Mouse (Mus musculus) cerebellum, adult 11-12 months (tissue): ENCODE measurements around the gene Top2a.

Experiments
- DNase-seq: peaks from one replicate; pipeline ENCODE4 v3.0.0; 2022

Gene Top2a

GRCm38 (mm10) chr11:98962421-98963095 is 61.4 kb downstream of the Top2a start:
- DNase-seq, result peak; percentile 37

DNA sequence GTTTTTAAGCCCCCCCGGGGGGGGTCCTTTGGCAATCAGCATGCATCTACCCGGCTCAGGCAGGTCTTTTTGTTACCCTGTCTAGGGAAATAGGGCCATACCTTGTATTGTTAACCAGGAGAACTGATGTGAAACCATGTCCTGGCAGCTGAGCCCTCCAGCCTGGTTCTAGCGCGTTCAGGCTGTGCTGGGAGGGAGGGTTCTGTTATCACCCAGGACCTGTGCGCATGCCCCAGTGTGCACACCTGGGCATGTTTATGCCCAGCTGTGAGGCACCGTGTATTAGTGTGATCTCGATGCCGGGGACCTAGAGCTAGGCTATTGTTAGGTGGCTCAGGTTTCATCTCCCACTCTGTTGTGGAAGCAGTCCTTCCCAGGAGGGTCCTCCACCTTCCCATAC is 62.2 kb downstream of the Top2a start:
- peak; percentile 27 for DNase-seq

GRCm38 (mm10) chr11:98961051-98961592 is 62.9 kb downstream of the Top2a start:
- peak; percentile 58 for DNase-seq

DNA sequence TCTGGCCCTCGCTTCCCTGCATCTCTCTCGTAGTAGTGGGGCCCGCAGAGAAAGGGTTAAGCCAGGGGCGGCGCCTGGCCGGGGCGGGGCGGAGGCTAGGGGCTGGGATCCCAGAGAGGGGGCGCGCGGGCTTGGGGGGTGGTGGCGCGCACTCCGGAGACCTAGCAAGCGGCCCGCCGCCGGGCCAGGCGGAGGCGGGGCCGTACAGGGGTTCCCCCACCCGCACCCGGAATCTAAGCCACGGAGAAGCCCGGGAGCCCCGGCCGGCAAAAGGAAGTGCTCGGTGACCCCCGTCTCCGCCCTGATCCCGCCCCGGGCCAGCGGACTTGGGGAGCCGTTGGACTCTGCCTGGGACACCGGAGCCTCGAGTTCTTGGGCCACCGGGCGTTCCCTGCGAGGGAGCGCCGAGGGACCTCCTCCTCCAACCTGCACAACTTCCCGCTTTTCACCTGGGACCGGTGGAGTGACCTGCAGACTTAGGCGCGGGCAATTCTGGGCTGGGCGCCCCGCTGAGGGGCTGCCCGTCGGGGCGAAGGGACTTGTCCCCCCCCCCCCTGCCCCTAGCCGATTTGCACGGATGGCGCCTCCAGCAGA is 63.6 kb downstream of the Top2a start:
- no peak for DNase-seq

- DNase-seq, result peak; percentile 63
These were observed 64.3 kb downstream of the Top2a start for GRCm38 (mm10) chr11:98959437-98960312.

GRCm38 (mm10) chr11:98956340-98956739 is 67.6 kb downstream of the Top2a start:
- no peak for DNase-seq

- peak; percentile 56 for DNase-seq
These were observed 68.2 kb downstream of the Top2a start for GRCm38 (mm10) chr11:98955707-98956235.

DNA sequence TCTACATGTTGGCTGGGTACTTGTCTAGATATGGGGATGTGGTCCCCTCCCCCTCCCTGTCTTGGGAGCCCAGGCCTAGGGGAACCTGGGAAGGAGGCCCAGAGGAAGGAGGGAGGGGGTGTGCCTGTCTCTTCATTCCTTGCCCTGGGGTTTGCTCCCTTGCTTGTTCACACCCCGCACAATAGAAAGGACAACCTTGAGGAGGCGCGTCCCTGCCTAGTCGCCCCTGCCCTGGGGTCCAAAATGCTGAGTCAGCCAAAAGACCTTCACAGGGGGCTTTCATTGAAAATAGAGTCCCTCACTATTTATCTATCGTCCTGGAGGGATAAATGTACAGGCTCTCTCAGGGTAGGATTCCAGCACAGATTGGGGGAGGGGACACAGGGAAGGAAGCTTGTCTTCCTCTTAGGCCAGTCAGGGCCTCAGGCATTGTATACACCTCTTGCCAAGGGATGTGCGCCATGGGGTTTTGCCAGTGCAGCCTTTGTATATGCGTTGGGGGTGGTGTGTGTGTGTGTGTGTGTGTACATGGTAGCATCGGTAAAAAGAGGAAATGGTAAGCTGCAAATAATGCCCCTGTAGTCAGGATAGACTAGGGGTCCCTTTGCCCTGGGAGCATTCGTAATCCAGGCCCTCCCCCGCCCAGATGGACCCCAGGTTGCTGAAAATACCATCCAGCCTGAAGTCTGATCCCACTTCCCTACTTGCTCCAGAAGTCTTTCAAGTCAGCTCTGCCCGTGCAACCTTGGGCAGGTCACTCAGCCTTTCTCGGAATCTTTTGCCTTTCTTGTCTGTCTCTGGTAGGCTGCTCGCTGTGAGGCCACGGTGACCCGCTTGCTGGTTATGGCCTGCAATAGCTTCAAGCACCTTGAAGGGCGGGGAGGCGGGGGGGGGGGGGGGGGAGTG is 68.9 kb downstream of the Top2a start:
- DNase-seq, result no peak

- no peak for DNase-seq
These were observed 69.6 kb downstream of the Top2a start for GRCm38 (mm10) chr11:98954373-98954772.

DNA sequence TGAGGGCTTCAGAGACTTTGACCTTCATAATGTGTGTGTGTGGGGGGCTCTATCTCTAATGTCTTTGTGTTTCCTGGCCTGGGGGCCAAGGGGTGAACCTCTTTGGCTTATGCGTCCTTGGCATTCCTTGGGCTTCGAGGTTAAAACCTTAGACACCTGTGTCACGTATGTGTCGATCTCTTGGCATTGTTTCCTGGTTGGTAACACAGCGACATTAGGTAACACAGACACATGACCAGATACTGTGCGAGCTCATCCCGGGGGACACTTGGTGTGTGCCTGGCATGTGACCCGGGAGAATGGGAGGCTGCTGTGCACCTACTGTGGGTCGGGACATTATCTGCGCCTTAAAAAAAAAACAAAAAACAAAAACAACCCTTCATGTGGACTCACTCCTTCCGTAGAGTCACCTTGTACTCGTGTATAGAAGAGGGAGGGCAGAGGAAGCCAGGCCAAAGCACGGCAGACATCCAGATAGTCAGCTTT is 70.1 kb downstream of the Top2a start:
- no peak for DNase-seq

DNA sequence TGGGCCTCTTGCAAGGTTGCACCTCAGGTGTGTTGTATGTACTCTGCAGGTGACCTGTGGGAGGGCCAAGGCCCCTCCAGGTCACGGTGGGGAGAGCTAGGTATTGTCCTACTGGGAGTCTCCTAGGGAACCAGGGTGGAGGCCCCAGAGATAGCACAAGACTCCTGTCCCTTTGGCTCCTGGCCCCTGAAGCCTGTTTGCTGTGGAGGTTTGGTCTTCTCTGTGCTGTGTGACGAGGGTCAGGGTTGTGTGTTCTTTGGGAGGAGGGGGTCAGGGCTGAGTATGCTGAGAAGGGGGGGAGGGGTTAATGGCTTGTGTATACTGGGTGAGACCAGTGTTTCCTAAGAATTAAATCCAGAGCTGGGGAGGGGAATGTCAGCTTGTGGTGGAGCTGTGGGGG is 70.6 kb downstream of the Top2a start:
- no peak for DNase-seq

DNA sequence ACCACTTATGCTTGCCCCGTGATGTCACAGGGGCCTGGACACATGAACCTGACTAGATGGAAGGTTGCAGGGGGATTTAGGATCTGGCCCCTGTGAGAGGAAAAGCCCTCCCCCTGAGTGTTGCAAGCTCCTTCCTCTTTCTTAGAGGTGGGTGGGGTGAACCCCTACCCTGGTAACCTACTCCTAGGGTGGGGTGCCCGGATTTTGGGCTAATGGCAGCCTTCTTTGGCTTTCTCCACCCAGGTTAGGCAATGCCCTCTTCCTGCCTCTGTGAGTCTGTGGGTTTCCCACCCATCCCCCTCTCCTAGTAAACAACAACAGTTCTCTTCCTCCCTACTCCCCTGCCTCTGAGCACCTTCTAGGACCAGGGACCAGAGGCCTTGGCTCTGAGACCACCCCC is 71.3 kb downstream of the Top2a start:
- DNase-seq, result no peak

GRCm38 (mm10) chr11:98952111-98952510 is 71.9 kb downstream of the Top2a start:
- DNase-seq, result no peak

- DNase-seq, result peak; percentile 88
These were observed 72.7 kb downstream of the Top2a start for GRCm38 (mm10) chr11:98951026-98951906.

GRCm38 (mm10) chr11:98950484-98950883 is 73.5 kb downstream of the Top2a start:
- DNase-seq, result no peak

DNA sequence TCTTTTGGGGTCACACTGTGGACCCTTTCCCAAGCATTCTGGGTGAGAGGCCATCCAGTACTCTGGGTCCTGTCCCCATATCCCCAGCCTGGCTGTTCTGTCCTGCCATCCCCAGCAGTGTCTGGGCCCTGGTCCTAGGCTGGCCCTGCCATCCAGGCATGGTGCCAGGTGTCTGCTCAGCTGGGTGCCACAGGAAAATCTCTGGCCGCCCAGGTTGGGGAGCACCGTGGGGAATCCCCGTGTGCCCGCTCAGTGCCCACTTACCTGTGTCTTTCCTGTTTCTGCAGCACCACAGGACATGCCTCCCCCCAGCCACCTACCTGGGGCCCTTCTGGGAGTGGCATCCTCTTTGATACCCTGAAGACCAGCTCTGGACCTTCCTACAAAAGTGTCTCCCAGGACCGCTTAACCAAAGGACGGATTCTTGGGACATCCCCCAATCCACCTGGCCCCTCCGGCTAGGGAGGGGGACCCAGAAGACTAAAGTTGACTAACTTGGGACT is 74.0 kb downstream of the Top2a start:
- DNase-seq, result peak; percentile 74

DNA sequence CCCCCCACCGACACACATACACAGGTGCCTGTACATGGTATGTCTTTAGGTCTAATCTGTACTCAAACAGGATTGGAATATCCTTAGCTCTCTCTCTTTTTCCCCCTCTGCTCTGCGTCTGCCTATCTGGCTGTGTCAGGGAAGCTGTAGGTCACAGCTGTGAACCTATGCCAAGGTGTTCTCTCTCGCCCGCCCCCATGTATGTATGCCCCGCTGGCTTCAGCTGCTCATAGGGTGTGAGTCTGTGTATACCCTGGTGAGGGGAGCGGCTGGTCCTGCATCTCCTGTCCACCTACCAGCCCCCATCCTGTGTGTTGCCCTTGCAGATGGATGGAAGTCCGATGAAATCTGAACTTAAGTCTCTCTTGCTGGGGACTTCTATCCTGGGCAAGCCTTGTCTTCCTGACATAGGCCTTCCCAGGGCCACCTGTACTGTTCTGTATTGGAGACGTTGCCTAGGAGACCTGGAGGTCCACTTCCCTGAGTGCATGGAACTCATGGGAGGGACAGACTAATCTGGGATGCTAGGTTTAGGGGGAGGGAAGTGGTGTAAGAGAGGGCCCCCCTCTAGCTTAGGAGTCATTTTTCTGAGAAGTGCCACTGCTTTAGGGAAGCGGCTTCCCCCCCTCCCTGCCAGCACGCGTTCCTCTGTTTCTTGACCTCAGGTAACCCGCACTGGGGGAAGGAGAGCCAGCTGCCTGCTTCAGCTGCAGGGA is 74.6 kb downstream of the Top2a start:
- no peak for DNase-seq

GRCm38 (mm10) chr11:98947969-98948569 is 75.9 kb downstream of the Top2a start:
- no peak for DNase-seq

DNA sequence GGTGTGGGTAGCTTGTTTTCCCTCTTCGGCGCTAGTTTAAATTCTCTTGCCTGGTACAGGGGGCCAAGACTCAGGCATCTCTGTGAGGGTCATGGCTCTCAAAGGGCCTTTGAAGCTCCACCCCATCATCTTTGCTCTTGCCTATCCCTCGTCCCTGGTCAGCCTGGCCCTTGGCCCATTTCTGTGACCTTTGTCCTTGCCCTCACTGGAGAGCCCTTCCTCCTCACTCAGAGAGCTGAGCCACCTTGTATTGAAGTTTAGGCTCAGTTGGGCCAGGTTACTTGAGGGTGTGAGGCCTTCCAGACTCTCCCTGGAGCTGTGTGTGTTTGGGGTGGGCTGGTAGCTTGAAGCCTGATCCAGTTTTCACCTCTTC is 78.4 kb downstream of the Top2a start:
- DNase-seq, result no peak
